Mouse (Mus musculus) left cerebral cortex, adult 8-10 months (tissue): ENCODE data around the gene Tmpo. TPM values are rescaled to one million over a fixed set of nuclear protein-coding genes. Genes with fewer than 3 reads are reported as not detected.

ENCODE experiments used
- DNase-seq, 2 experiments: peaks; one replicate each; pipeline ENCODE4 v3.0.0; 2022; ENCODE audit warnings: low spot score in 2 of 2
- total RNA-seq, 4 experiments: library from RNA; stranded (reverse); gene quantifications; 2 replicates each; pipeline ENCODE4 v1.2.4; 2022

Tmpo gene
- total RNA-seq, result 10 to 100 TPM; 38.4 to 51.0 (median 45.2) TPM

- DNase-seq, result no peak
Observed at GRCm38 (mm10) chr10:91180761-91181460, at the start of gene Tmpo. TSS of gene Tmpo (minus strand) at chr10:91181315.

- no peak for DNase-seq
Observed at GRCm38 (mm10) chr10:91230400-91230799, 49.3 kb upstream of the Tmpo start.

GRCm38 (mm10) chr10:91229518-91229961, 48.4 kb upstream of the Tmpo start:
- DNase-seq, result peak in 1 of 2 experiments; percentile 8

GRCm38 (mm10) chr10:91228924-91229517, 47.9 kb upstream of the Tmpo start:
- no peak for DNase-seq

- DNase-seq, result no peak
Observed at GRCm38 (mm10) chr10:91227034-91227433, 45.9 kb upstream of the Tmpo start.

GRCm38 (mm10) chr10:91222398-91223236, 41.5 kb upstream of the Tmpo start:
- no peak for DNase-seq

- no peak for DNase-seq
Observed at GRCm38 (mm10) chr10:91208899-91209667, 28.0 kb upstream of the Tmpo start.

GRCm38 (mm10) chr10:91208461-91208860, 27.3 kb upstream of the Tmpo start:
- DNase-seq, result no peak

GRCm38 (mm10) chr10:91207275-91207674, 26.2 kb upstream of the Tmpo start:
- no peak for DNase-seq

- no peak for DNase-seq
Observed at GRCm38 (mm10) chr10:91205632-91206031, 24.5 kb upstream of the Tmpo start.

- DNase-seq, result no peak
Observed at GRCm38 (mm10) chr10:91200581-91200980, 19.5 kb upstream of the Tmpo start.

GRCm38 (mm10) chr10:91199238-91199780, 18.2 kb upstream of the Tmpo start:
- no peak for DNase-seq

GRCm38 (mm10) chr10:91197704-91198103, 16.6 kb upstream of the Tmpo start:
- no peak for DNase-seq

- DNase-seq, result no peak
Observed at GRCm38 (mm10) chr10:91196778-91197177, 15.7 kb upstream of the Tmpo start.

- no peak for DNase-seq
Observed at GRCm38 (mm10) chr10:91195680-91196079, 14.6 kb upstream of the Tmpo start.

- no peak for DNase-seq
Observed at GRCm38 (mm10) chr10:91195091-91195490, 14.0 kb upstream of the Tmpo start.

- DNase-seq, result peak in 1 of 2 experiments; percentile 76
Observed at GRCm38 (mm10) chr10:91191851-91192250, 10.7 kb upstream of the Tmpo start.

- no peak for DNase-seq
Observed at GRCm38 (mm10) chr10:91189476-91189875, 8.4 kb upstream of the Tmpo start.

- no peak for DNase-seq
Observed at GRCm38 (mm10) chr10:91188684-91189287, 7.7 kb upstream of the Tmpo start.

GRCm38 (mm10) chr10:91187872-91188271, 6.8 kb upstream of the Tmpo start:
- peak; percentile 74 to 80 for DNase-seq

- DNase-seq, result no peak
Observed at GRCm38 (mm10) chr10:91187349-91187748, 6.2 kb upstream of the Tmpo start.
